Mouse (Mus musculus) macrophage (primary cell): ENCODE results near the gene Bicdl1. TPM values are rescaled to one million over a fixed set of nuclear protein-coding genes. Genes with fewer than 3 reads are reported as not detected.

Source experiments
- H3K27ac ChIP-seq: fragments of 350-480 bp; formaldehyde crosslinking; 2 replicates; pipeline ENCODE4 v1.9.0; 2021
- H3K36me3 ChIP-seq: fragments of 350-480 bp; formaldehyde crosslinking; 2 replicates; pipeline ENCODE4 v1.9.0; 2021; ENCODE audit errors: inconsistent target
- H3K4me3 ChIP-seq: fragments of 350-480 bp; formaldehyde crosslinking; 2 replicates; pipeline ENCODE4 v1.9.0; 2021; ENCODE audit errors: inconsistent target
- H3K79me2 ChIP-seq: fragments of 350-480 bp; formaldehyde crosslinking; 2 replicates; pipeline ENCODE4 v1.9.0; 2021; ENCODE audit errors: inconsistent target
- WGBS: methylation state at CpG from one replicate; pipeline ENCODE4 v1.1.7; 2026; ENCODE audit warnings: inconsistent platforms; ENCODE audit not compliant: missing documents; 5-methylcytosine and 5-hydroxymethylcytosine counted together
- polyA plus RNA-seq: library from polyadenylated mRNA; stranded (reverse); fragments of 250-400 nt; gene quantifications from 3 replicates; pipeline ENCODE4 v1.2.4, GENCODE M21; 2018; ENCODE audit warnings: inconsistent platforms

The Bicdl1 gene
- polyA plus RNA-seq, 1 experiment from 2014 or later, result 2.0 TPM

DNA sequence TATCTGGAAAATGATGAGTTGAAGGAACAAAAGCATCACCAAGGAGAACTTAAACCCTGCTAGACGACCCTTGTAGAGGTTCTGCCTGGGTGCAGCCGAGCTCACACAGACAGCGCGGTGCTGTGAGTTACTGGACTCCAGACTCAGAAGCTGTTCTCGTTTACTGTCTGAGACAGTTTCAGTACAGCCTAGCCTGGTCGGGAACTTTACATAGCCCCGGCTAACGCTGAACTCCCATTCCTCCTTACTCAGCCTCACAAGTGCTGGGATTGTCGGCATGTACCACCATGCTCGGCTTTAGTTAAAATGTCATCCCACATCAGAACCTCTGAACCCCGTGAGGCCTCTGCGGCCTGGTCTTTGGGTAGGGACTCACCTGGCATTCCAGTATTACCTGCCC is 62.4 kb downstream of the Bicdl1 start:
- 94% methylated on average over 12 of the region's 12 CpGs for WGBS
- no peaks in the 10 kb centered on the region for H3K79me2 ChIP-seq

DNA sequence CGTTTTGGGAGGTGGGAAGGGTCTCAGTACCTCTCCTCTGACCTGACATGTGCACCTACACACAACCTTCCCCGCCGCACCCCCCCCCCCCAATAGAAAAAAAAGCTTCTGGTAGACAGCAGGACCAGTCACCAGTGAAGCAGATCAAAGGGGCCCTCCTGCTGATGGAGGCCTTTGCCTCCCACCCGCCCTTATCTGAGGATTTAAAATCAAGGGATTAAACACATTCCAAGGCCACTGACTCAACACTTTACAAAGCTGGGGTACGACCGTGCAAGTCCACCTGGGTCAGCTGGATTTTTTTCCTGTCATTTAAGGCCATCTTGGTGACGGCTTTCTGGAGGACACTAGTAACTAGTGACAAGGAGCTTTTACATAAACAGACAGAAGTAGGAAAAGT is 63.5 kb downstream of the Bicdl1 start:
- WGBS, result 89% methylated on average over 7 of the region's 7 CpGs
- Histone ChIP-seq H3K79me2 (no peaks in the 10 kb centered on the region), H3K27ac (no peak overlapping the region), H3K4me3 (no peak overlapping the region), H3K36me3 (no peaks in the 10 kb centered on the region)

More for the DNA sequence above, 62.4 kb downstream of the Bicdl1 start:
- H3K36me3 ChIP-seq, result no peaks in the 10 kb centered on the region
- H3K4me3 ChIP-seq, result no peak overlapping the region
- H3K27ac ChIP-seq, result no peak overlapping the region

DNA sequence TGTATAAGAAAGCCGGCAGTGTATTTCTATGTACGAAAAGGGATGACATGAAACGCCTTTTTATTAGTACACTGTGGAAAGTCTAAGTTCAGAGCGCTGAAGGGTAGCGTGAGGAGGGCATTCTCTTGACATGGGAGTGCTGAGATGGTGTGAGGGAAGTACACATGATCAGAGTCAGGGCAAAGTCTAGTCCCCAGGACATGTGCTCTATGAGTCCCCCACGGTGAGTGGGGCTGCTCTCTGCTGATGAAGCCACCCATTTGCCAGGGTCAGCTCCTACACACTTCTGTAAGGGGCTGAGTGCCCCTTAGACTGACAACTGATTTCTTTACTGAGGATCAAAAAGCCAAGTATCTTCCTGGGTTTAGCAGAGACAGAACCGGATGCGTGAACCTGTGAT is 64.2 kb downstream of the Bicdl1 start:
- H3K79me2 ChIP-seq, result no peaks in the 10 kb centered on the region
- H3K36me3 ChIP-seq, result no peaks in the 10 kb centered on the region
- no peak overlapping the region for H3K27ac ChIP-seq
- H3K4me3 ChIP-seq, result no peak overlapping the region
- WGBS, result 93% methylated on average over 8 of the region's 8 CpGs

DNA sequence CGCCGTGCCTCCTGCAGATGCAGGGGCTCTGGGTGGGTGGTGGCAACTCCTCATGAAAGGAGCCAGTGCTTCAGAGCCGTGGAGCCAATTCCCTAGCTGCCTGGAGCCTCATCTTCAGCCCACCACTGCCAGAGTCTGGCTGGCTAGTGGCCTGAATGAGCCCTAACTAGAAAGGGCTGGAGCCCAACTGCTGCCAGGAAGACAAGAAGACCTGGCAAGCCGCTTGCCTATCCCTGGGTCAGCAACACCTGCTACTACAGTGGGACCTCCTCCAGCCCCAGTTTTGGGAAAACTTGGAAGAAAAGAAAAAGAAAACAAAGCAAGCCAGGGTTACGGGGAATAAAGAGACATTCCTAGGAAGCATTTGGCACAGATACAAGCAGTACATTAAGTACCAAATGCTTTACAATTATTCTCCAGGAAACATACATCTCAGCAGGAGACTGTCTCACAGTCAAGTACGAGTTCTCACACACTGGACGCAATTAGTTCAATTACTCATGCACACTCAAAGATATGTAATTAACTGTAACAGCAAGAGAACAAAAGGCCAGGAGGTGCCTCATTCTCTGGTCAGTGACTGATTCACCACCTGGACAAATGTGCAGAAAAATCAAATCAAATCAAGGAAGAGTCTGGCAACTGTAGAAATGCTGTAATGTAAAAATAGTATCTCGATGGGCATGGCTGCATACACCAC is 64.9 kb downstream of the Bicdl1 start:
- 93% methylated on average over 8 of the region's 8 CpGs for WGBS
- Histone ChIP-seq H3K36me3 (no peaks in the 10 kb centered on the region), H3K4me3 (no peak overlapping the region), H3K79me2 (no peaks in the 10 kb centered on the region), H3K27ac (no peak overlapping the region)

DNA sequence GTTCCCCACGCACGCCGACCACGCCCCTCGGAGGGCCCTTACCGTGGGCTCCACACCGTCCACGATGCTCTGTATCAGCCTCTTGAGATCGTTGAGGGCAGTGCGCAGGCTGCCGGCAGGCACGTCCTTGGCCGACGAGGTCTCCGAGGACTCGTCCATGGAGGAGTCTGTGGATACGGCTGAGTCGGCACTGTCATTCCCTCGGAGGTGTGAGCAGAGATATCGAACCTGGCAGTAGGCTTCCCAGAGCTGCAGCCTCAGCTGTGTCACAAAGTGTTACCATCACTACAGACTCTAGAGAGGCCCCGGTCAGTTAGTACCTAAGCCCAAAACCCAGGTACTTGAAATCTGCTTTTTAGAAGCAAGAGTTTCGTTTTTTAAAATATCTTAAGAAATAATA is 68.8 kb downstream of the Bicdl1 start:
- Histone ChIP-seq H3K79me2 (no peaks in the 10 kb centered on the region), H3K4me3 (no peak overlapping the region), H3K27ac (no peak overlapping the region), H3K36me3 (no peaks in the 10 kb centered on the region)
- WGBS, result 93% methylated on average over 22 of the region's 22 CpGs

DNA sequence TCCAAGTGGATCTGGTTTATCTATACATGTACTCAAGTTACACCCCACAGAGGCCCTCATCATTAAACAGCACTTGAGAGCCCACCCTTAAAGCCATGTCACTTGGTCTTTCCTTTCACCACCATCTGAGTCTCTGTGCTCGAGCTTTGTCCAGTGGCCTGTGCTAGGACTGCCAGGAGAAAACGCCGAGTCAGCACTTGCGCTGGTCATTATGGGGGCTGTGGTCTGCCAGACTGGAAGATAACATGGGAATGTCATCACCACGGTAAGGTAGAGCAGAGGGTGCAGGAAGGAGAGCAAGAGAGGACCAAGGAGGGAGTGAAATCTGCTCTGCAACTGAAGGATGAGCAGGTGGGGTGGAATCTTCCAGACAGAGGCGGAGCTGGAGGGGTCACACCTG is 73.1 kb downstream of the Bicdl1 start:
- WGBS, result 87% methylated on average over 6 of the region's 6 CpGs
- Histone ChIP-seq H3K79me2 (no peaks in the 10 kb centered on the region), H3K4me3 (no peak overlapping the region), H3K27ac (no peak overlapping the region), H3K36me3 (no peaks in the 10 kb centered on the region)

DNA sequence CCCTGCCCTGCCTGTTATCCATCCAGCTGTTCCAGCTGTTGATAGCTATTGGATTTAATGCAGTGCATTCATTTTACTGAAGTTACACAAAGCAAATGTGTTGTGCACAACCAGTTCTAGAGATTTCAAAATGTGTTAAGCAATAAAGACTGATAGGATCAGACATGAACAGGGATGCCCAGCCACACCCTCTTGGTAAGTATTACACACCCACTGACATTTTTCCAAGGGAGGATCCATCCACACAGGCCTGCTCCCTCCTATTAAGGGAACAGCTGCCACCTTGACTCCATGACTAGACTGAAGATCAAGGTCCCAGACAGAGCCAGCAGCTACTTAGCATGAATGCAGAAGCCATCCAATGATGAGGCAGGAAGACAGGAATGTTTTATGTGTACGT is 74.2 kb downstream of the Bicdl1 start:
- no peak overlapping the region for H3K27ac ChIP-seq
- H3K4me3 ChIP-seq, result no peak overlapping the region
- no peaks in the 10 kb centered on the region for H3K36me3 ChIP-seq
- 86% methylated on average over 1 of the region's 1 CpGs for WGBS
- H3K79me2 ChIP-seq, result no peaks in the 10 kb centered on the region

DNA sequence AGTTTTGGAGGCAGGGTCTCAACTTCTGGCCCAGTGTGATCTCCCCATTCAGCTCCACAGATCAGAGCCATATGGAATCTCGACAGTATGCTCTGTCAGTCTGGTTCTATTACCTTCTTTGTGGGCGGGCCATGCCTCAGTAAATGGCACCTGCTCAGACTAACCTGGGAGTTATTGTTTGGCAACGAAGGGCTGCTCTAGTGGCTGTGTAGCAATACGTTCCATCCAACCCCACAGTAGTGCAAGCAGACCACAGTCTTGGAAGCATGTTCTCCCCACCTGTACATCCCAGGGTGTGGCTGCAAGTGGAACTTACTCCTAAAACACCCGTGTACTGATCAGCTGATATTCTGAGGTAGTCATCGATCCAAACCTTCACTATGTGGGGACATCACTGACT is 74.7 kb downstream of the Bicdl1 start:
- Histone ChIP-seq H3K27ac (no peak overlapping the region), H3K79me2 (no peaks in the 10 kb centered on the region), H3K36me3 (no peaks in the 10 kb centered on the region), H3K4me3 (no peak overlapping the region)
- 92% methylated on average over 6 of the region's 6 CpGs for WGBS

DNA sequence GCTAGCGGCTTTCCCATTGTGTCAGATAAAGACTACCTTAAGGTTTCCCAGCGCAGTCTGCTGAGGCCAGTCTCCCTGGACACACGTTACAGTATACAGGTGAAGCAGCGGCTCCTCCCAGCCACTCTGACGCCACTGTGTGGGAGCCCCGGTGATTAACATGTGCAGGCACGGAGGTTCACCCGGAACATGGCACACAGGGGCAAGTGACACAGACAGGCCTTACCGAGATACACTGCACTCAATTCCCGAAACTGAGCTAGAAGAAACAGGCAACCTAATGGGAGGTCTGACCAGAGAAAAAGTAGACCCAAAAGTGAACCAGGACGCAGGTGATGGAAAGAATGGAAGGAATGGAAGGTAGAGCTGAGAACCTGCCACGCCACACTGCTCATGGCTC is 77.6 kb downstream of the Bicdl1 start:
- Histone ChIP-seq H3K4me3 (no peak overlapping the region), H3K27ac (no peak overlapping the region), H3K36me3 (no peaks in the 10 kb centered on the region), H3K79me2 (no peaks in the 10 kb centered on the region)
- WGBS, result 93% methylated on average over 12 of the region's 12 CpGs

DNA sequence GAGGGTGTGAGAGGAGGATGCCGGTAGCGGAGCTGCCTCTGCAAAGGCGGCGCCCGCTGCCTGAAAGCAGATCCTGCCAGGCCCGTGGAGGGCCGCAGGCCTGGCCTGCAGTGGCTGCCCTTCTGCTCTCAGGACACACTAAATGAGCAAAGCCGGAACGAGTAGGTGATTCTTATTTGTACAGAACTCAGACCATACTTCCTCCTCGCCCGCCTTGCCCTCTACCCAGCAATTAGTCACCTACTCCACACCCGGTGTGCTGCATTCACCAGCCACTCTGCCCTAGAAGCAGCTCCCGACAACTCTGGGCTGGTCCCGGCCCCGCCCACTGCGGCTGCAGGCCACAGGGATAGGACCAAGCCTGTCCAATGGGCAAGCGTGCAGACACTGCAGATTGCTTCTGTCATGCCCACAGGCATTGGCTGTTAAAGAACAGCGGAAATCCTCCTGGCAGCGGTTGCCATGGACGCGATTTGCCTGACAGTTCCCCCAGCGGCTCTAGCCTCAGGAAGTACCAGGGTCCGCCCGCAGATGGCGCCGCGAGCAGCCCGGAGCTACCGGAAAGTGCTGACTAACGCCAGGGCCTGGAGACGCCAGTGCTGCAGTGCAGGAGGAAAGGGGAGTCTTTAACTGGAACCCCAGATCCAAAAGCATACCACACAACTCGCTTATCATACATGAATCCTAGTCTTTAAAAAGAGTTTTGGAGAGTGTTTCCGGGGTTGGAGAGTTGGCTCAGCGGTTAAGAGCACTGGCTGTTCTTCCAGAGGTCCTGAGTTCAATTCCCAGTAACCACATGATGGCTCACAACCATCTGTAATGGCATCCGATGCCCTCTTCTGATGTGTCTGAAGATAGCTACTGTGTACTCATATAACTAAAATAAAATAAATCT is 78.5 kb downstream of the Bicdl1 start:
- Histone ChIP-seq H3K27ac (0 out of 2 replicates have a peak overlapping the region, but pooled peaks have one; percentile 13), H3K36me3 (no peaks in the 10 kb centered on the region)
- 3% methylated on average over 35 of the region's 35 CpGs for WGBS

DNA sequence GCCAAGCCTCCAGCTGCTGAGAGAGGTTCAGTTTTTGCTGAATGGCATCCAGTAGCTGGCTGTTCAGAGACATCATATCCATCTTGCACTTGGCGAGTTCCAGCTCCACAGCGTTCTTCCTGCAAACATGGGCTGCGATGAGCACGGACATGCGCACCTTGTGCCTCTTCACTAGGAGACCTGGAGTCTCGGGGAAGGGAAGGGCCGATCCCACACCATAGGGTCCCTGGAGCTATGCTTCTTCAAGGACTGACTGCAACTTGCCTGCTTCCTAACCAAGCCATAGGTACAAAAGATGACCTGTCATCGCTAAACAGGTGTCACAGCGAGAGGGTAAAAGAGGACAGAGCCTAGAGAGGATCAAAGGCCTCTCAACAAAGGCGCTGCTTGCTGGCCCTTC is 79.6 kb downstream of the Bicdl1 start:
- 0 out of 2 replicates have a peak, but pooled peaks cover 4% of the 10 kb centered on the region for H3K36me3 ChIP-seq
- H3K4me3 ChIP-seq, result no peak overlapping the region
- 97% methylated on average over 10 of the region's 10 CpGs for WGBS
- H3K79me2 ChIP-seq, result no peaks in the 10 kb centered on the region
- H3K27ac ChIP-seq, result no peak overlapping the region

More for the DNA sequence above, 78.5 kb downstream of the Bicdl1 start:
- peak overlapping the region; percentile 35 for H3K4me3 ChIP-seq
- H3K79me2 ChIP-seq, result no peaks in the 10 kb centered on the region

DNA sequence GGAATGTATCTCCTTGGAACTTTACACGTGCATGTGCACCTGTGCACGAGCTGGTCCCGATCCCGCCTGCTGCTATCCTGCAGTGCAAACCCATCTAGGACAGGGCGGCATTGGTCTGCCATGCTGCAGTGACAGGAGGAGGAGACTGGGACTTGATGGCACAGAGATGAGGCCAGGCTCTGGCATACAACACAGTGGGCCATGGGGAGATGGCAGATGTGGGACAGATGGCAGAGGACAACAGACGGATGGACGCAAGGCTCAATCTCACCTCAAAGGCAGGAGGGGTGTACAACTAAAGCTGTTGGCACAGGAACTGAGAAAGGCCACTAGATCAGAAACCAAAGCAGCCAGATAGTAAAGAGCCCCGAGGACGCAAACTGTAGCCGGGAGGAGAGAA is 80.5 kb downstream of the Bicdl1 start:
- H3K27ac ChIP-seq, result no peak overlapping the region
- H3K4me3 ChIP-seq, result no peak overlapping the region
- 95% methylated on average over 10 of the region's 10 CpGs for WGBS
- H3K79me2 ChIP-seq, result no peaks in the 10 kb centered on the region
- peaks cover 13% of the 10 kb centered on the region; the same call in 1 of the 2 replicates for H3K36me3 ChIP-seq

DNA sequence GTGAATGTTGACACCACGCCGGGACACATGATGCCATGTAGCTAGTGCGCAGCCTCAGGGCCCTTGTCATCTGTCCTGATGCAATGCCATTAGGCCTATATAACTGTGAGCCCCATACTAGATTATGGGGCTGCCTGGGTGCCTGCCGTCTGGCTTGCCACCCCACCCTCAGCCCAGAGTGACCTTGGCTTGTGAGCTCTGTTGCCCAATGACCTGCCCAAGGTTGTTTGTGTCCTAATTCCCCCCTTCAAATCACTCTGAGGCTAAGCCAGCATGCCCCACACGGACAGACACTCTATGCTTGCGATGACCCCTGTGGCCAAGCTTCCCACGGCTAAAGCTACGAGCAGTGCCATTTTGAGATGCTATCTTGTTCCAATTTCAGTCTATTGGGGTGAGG is 81.7 kb downstream of the Bicdl1 start:
- WGBS, result 97% methylated on average over 8 of the region's 8 CpGs
- Histone ChIP-seq H3K36me3 (peaks cover 25% of the 10 kb centered on the region), H3K4me3 (no peak overlapping the region), H3K27ac (no peak overlapping the region), H3K79me2 (no peaks in the 10 kb centered on the region)

DNA sequence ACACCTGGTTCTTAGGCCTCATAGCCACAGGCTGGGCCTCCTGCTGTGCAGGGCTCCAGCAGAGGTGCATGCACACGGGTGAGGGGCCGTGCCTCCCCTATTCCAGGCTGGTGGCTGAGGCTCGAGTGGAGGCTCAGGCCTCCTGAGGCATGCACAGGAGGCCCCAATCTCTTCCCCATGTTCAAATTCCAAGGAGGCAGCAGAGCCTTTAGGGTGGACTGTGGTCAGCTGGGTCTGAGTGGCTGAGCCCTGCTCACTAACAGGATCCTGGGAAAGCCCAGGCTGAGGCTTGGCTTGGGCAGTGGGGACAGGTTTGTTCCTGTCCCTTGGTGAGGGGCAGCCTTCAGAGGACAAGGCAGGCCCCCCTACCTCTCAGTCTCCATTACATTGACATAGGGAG is 82.5 kb downstream of the Bicdl1 start:
- Histone ChIP-seq H3K4me3 (no peak overlapping the region), H3K27ac (no peak overlapping the region), H3K79me2 (no peaks in the 10 kb centered on the region), H3K36me3 (peaks cover 33% of the 10 kb centered on the region)
- WGBS, result 96% methylated on average over 3 of the region's 3 CpGs

DNA sequence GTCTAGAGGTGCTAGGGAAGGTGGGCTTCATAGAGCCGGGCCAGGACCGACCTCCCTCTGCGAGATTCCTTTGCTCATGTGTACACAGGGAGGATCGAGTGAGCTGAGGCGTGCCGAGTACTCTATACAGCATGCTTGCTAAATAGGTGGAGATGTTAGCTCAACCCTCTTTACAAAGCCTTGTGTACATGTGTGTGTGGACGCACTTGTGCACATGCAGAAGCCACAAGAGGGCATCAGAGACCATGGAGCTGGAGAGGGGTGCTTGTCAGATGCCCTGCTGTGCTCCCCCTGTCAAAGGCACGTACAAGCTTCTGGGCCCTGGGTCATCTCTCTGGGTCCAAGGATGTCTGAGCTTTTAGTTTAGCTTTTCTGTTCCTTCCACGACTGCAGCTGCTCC is 87.2 kb downstream of the Bicdl1 start:
- H3K79me2 ChIP-seq, result peaks cover 42% of the 10 kb centered on the region
- peaks cover 76% of the 10 kb centered on the region for H3K36me3 ChIP-seq
- no peak overlapping the region for H3K4me3 ChIP-seq
- no peak overlapping the region for H3K27ac ChIP-seq
- WGBS, result 93% methylated on average over 6 of the region's 9 CpGs
